Mouse (Mus musculus) myocyte (in vitro differentiated cells): ENCODE results near the gene Abhd14b.
A peak's percentile ranks its signal among the peaks of the same experiment; 100 is the strongest.

Source experiments
- CEBPB ChIP-seq: IDR thresholded peaks from 2 replicates; pipeline ENCODE4 v1.6.1; 2011; ENCODE audit warnings: mild to moderate bottlenecking, moderate library complexity; ENCODE audit not compliant: poor library complexity, insufficient read depth, severe bottlenecking
- E2F4 ChIP-seq: IDR thresholded peaks from one replicate; pipeline ENCODE4 v1.6.1; 2011; ENCODE audit warnings: mild to moderate bottlenecking, control low read depth, moderate library complexity; ENCODE audit not compliant: insufficient read depth
- MAX ChIP-seq: IDR thresholded peaks from one replicate; pipeline ENCODE4 v1.6.1; 2011; ENCODE audit warnings: low read depth, mild to moderate bottlenecking, control low read depth
- MYOG ChIP-seq, 3 experiments: IDR thresholded peaks; one replicate each; pipeline ENCODE4 v1.6.1; 2011; ENCODE audit warnings: control low read depth in 2 of 3, low read depth in 2 of 3, mild to moderate bottlenecking in 2 of 3; ENCODE audit not compliant: insufficient read length in 2 of 3, control insufficient read depth in 1 of 3, insufficient read depth in 1 of 3
- POLR2A ChIP-seq: IDR thresholded peaks from one replicate; pipeline ENCODE4 v1.6.1; 2011; ENCODE audit warnings: low read depth, mild to moderate bottlenecking, control low read depth, moderate library complexity; ENCODE audit not compliant: insufficient read length
- REST ChIP-seq: IDR thresholded peaks from one replicate; pipeline ENCODE4 v1.6.1; 2011; ENCODE audit warnings: mild to moderate bottlenecking, control low read depth, moderate library complexity; ENCODE audit not compliant: insufficient read depth, insufficient read length
- SRF ChIP-seq: IDR thresholded peaks from one replicate; pipeline ENCODE4 v1.6.1; 2011; ENCODE audit warnings: low read depth; ENCODE audit not compliant: control insufficient read depth, insufficient read length
- TCF12 ChIP-seq: IDR thresholded peaks from one replicate; pipeline ENCODE4 v1.6.1; 2011; ENCODE audit warnings: mild to moderate bottlenecking, control low read depth; ENCODE audit not compliant: poor library complexity, insufficient read depth, severe bottlenecking
- USF1 ChIP-seq: IDR thresholded peaks from one replicate; pipeline ENCODE4 v1.6.1; 2011; ENCODE audit warnings: low read depth, mild to moderate bottlenecking, control low read depth, moderate library complexity

GRCm38 (mm10) chr9:106413606-106414005, 33.7 kb upstream of the Abhd14b start:
- no peak for TF ChIP-seq CEBPB
- no peak for TF ChIP-seq POLR2A
- TF ChIP-seq USF1, result no peak
- no peak for TF ChIP-seq MAX
- no peak for TF ChIP-seq SRF
- TF ChIP-seq MYOG (IDR thresholded peaks at IDR 0.05; ENCODE audit: control insufficient read depth in 1 of 3, insufficient read depth in 1 of 3, insufficient read length in 2 of 3, low read depth in 2 of 3), result peak in 1 of 3 experiments; percentile 46
- no peak for TF ChIP-seq E2F4
- no peak for TF ChIP-seq TCF12
- no peak for TF ChIP-seq REST
